Mouse (Mus musculus): ENCODE results near the gene Gpalpp1. TPM values are rescaled to one million over a fixed set of nuclear protein-coding genes. Genes with fewer than 3 reads are reported as not detected.

Gpalpp1 gene
- total RNA-seq (2021), result 10 to 100 TPM; 21.9 to 22.5 TPM

GRCm38 (mm10) chr14:76110396-76111221 lies at the start of gene Gpalpp1, which contains the start of gene Nufip1:
TSS of gene Gpalpp1 (minus strand) at chr14:76110760.
TSS of gene Nufip1 (plus strand) at chr14:76110891.
- DNase-seq (ENCODE audit: low spot score in 2 of 2), result peak; percentile 94 to 98
- intact Hi-C loops (cut with DNase I), result no loop called here

GRCm38 (mm10) chr14:76158192-76158785 lies 47.7 kb upstream of the Gpalpp1 start:
- intact Hi-C loops (cut with DNase I), result no loop called here
- DNase-seq (ENCODE audit: low spot score in 2 of 2), result no peak

GRCm38 (mm10) chr14:76153828-76154227 lies 43.3 kb upstream of the Gpalpp1 start:
- intact Hi-C loops (cut with DNase I), result no loop called here
- DNase-seq (ENCODE audit: low spot score in 2 of 2), result no peak

GRCm38 (mm10) chr14:76153003-76153675 lies 42.6 kb upstream of the Gpalpp1 start:
- intact Hi-C loops (cut with DNase I), result no loop called here
- peak in 1 of 2 experiments; percentile 17 for DNase-seq (ENCODE audit: low spot score in 2 of 2)

GRCm38 (mm10) chr14:76152162-76153002 lies 41.8 kb upstream of the Gpalpp1 start:
- peak; percentile 98 to 99 for DNase-seq (ENCODE audit: low spot score in 2 of 2)
- intact Hi-C loops (cut with DNase I), result loop anchor here (1.0 kb wide), 2 partner anchors 262 to 322 kb away; partner anchors contain the start of gene Tsc22d1

- no peak for DNase-seq (ENCODE audit: low spot score in 2 of 2)
- intact Hi-C loops (cut with DNase I), result loop anchor here (1.0 kb wide), 2 partner anchors 263 to 323 kb away; partner anchors contain the start of gene Tsc22d1
These were observed 41.2 kb upstream of the Gpalpp1 start for GRCm38 (mm10) chr14:76151820-76152161.

- intact Hi-C loops (cut with DNase I), result no loop called here
These were observed 40.5 kb upstream of the Gpalpp1 start for GRCm38 (mm10) chr14:76151011-76151410.

GRCm38 (mm10) chr14:76150499-76150898 lies 39.9 kb upstream of the Gpalpp1 start:
- intact Hi-C loops (cut with DNase I), result no loop called here
- no peak for DNase-seq (ENCODE audit: low spot score in 2 of 2)

More at GRCm38 (mm10) chr14:76151011-76151410, 40.5 kb upstream of the Gpalpp1 start:
- DNase-seq (ENCODE audit: low spot score in 2 of 2), result no peak

- DNase-seq (ENCODE audit: low spot score in 2 of 2), result peak in 1 of 2 experiments; percentile 14
- intact Hi-C loops (cut with DNase I), result no loop called here
These were observed 39.1 kb upstream of the Gpalpp1 start for GRCm38 (mm10) chr14:76149531-76150179.

GRCm38 (mm10) chr14:76148294-76148693 lies 37.7 kb upstream of the Gpalpp1 start:
- intact Hi-C loops (cut with DNase I), result no loop called here
- no peak for DNase-seq (ENCODE audit: low spot score in 2 of 2)

- intact Hi-C loops (cut with DNase I), result no loop called here
- no peak for DNase-seq (ENCODE audit: low spot score in 2 of 2)
These were observed 36.5 kb upstream of the Gpalpp1 start for GRCm38 (mm10) chr14:76147061-76147460.

GRCm38 (mm10) chr14:76145868-76146267 lies 35.3 kb upstream of the Gpalpp1 start:
- DNase-seq (ENCODE audit: low spot score in 2 of 2), result no peak
- intact Hi-C loops (cut with DNase I), result no loop called here

GRCm38 (mm10) chr14:76145248-76145647 lies 34.7 kb upstream of the Gpalpp1 start:
- no peak for DNase-seq (ENCODE audit: low spot score in 2 of 2)
- intact Hi-C loops (cut with DNase I), result no loop called here

GRCm38 (mm10) chr14:76134975-76135374 lies 24.4 kb upstream of the Gpalpp1 start:
- intact Hi-C loops (cut with DNase I), result no loop called here
- no peak for DNase-seq (ENCODE audit: low spot score in 2 of 2)

GRCm38 (mm10) chr14:76128174-76128573 lies 17.6 kb upstream of the Gpalpp1 start:
- intact Hi-C loops (cut with DNase I), result no loop called here

GRCm38 (mm10) chr14:76127311-76127710 lies 16.8 kb upstream of the Gpalpp1 start:
- intact Hi-C loops (cut with DNase I), result no loop called here
- DNase-seq (ENCODE audit: low spot score in 2 of 2), result no peak

More at GRCm38 (mm10) chr14:76128174-76128573, 17.6 kb upstream of the Gpalpp1 start:
- DNase-seq (ENCODE audit: low spot score in 2 of 2), result no peak

GRCm38 (mm10) chr14:76122663-76123058 lies 12.1 kb upstream of the Gpalpp1 start:
- intact Hi-C loops (cut with DNase I), result loop anchor here (2.0 to 5.0 kb wide), 2 partner anchors 350 to 890 kb away; no protein-coding TSS in a partner anchor
- no peak for DNase-seq (ENCODE audit: low spot score in 2 of 2)

GRCm38 (mm10) chr14:76121901-76122662 lies 11.5 kb upstream of the Gpalpp1 start:
- intact Hi-C loops (cut with DNase I), result loop anchor here (2.0 to 5.0 kb wide), 2 partner anchors 351 to 890 kb away; no protein-coding TSS in a partner anchor
- DNase-seq (ENCODE audit: low spot score in 2 of 2), result peak; percentile 49 to 63
